Mouse (Mus musculus): Measurements from ENCODE around the gene Erc2. TPM values are rescaled to one million over a fixed set of nuclear protein-coding genes. Genes with fewer than 3 reads are reported as not detected.

Erc2 gene
- polyA plus RNA-seq, 1 experiment from 2014 or later = 5.7 TPM

DNA sequence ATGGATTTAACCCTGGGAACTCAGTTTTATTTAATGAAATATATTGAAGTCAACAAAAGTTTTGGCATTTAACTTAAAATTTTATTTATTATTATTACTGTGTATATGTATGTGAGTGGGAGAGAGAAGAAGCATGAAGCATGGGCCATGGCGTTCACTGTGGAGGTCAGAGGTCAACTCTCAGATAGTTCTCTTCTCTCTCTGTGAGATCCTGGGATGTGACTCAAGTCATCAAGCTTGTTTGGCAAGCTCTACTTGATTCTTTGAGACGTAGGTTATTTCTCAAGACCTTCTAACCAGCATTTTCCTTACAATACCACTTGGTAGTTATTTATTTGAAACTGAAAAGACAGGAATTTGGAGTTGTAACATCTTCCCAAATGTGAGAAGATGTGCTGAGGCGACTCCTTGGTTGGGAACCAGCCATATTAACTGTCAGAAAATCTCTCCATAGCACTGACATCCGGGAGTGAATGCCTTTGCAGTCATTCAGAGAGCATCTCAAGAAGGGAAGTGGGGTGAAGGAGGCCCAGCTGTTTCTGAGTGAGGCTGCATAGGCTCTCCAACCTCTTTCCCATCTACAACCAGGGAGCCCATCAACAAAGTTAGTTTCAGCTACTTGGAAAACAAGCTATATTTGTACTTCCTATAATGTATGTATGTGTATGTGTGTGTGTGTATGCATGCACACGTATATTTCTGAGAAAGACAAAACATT is 299.6 kb downstream of the Erc2 start:
- peaks cover 7% of the 10 kb centered on the region for H3K4me1 ChIP-seq (ENCODE audit: control insufficient read depth, insufficient read depth, low read length)
- DNase-seq (ENCODE audit: low spot score) (no peak), ATAC-seq (ENCODE audit: insufficient number of reproducible peaks, low FRiP score, low TSS enrichment, low read depth) (no peak)
- no peak overlapping the region for H3K4me2 ChIP-seq (ENCODE audit: low read depth, severe bottlenecking)
- H3K4me3 ChIP-seq (ENCODE audit: low read depth, low read length) = no peak overlapping the region
- H3K9me3 ChIP-seq (ENCODE audit: control insufficient read depth, low read length) = no peaks in the 10 kb centered on the region
- 88% methylated on average over 5 of the region's 5 CpGs for WGBS
- H3K36me3 ChIP-seq (ENCODE audit: control insufficient read depth, insufficient read depth, low read length) = no peaks in the 10 kb centered on the region
- H3K27me3 ChIP-seq (ENCODE audit: control insufficient read depth, insufficient read depth, low read length) = no peaks in the 10 kb centered on the region
- H3K27ac ChIP-seq (replicated peaks; ENCODE audit: low read depth, low read length) = no peak overlapping the region
- H3K9ac ChIP-seq (ENCODE audit: low read length) = no peak overlapping the region

GRCm38 (mm10) chr14:27927369-27927768 is 305.1 kb downstream of the Erc2 start:
- Histone ChIP-seq H3K4me2 (ENCODE audit: low read depth, severe bottlenecking) (no peak overlapping the region), H3K4me1 (ENCODE audit: control insufficient read depth, insufficient read depth, low read length) (no peaks in the 10 kb centered on the region), H3K9me3 (ENCODE audit: control insufficient read depth, low read length) (no peaks in the 10 kb centered on the region), H3K27me3 (ENCODE audit: control insufficient read depth, insufficient read depth, low read length) (no peaks in the 10 kb centered on the region), H3K4me3 (ENCODE audit: low read depth, low read length) (no peak overlapping the region), H3K36me3 (ENCODE audit: control insufficient read depth, insufficient read depth, low read length) (no peaks in the 10 kb centered on the region), H3K27ac (replicated peaks; ENCODE audit: low read depth, low read length) (no peak overlapping the region), H3K9ac (ENCODE audit: low read length) (no peak overlapping the region)
- no peak for ATAC-seq (ENCODE audit: insufficient number of reproducible peaks, low FRiP score, low TSS enrichment, low read depth)
- WGBS = 94% methylated on average over 3 of the region's 3 CpGs
- DNase-seq (ENCODE audit: low spot score) = peak; percentile 7

DNA sequence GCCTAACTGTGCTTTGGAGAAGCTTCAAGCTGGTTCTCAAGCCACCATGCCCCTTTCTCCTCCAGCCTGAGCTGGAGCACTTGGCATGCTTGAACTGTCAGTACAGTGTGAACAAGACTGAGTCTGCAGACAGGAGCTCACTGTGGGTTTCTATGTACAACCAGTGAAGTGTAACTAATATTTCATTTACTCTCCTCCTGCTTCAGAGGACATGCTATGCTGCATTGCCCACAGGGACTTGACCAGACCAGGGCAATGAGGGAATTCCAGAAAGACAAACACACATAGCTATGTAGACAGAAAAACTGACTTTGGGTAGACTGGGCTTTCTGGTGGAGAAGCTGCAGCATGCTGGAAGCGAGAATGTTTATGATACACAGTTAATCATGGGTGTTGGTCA is 311.3 kb downstream of the Erc2 start:
- H3K4me1 ChIP-seq (ENCODE audit: control insufficient read depth, insufficient read depth, low read length) = no peaks in the 10 kb centered on the region
- H3K4me3 ChIP-seq (ENCODE audit: low read depth, low read length) = no peak overlapping the region
- H3K36me3 ChIP-seq (ENCODE audit: control insufficient read depth, insufficient read depth, low read length) = no peaks in the 10 kb centered on the region
- no peak overlapping the region for H3K4me2 ChIP-seq (ENCODE audit: low read depth, severe bottlenecking)
- DNase-seq (ENCODE audit: low spot score) = no peak
- H3K9me3 ChIP-seq (ENCODE audit: control insufficient read depth, low read length) = no peaks in the 10 kb centered on the region
- H3K27ac ChIP-seq (replicated peaks; ENCODE audit: low read depth, low read length) = no peak overlapping the region
- 77% methylated on average over 1 of the region's 1 CpGs for WGBS
- H3K27me3 ChIP-seq (ENCODE audit: control insufficient read depth, insufficient read depth, low read length) = no peaks in the 10 kb centered on the region
- no peak for ATAC-seq (ENCODE audit: insufficient number of reproducible peaks, low FRiP score, low TSS enrichment, low read depth)
- H3K9ac ChIP-seq (ENCODE audit: low read length) = no peak overlapping the region

GRCm38 (mm10) chr14:27935714-27936113 is 313.5 kb downstream of the Erc2 start:
- H3K4me3 ChIP-seq (ENCODE audit: low read depth, low read length) = no peak overlapping the region
- 92% methylated on average over 3 of the region's 3 CpGs for WGBS
- no peak overlapping the region for H3K9ac ChIP-seq (ENCODE audit: low read length)
- no peaks in the 10 kb centered on the region for H3K9me3 ChIP-seq (ENCODE audit: control insufficient read depth, low read length)
- no peaks in the 10 kb centered on the region for H3K27me3 ChIP-seq (ENCODE audit: control insufficient read depth, insufficient read depth, low read length)
- H3K4me1 ChIP-seq (ENCODE audit: control insufficient read depth, insufficient read depth, low read length) = no peaks in the 10 kb centered on the region
- DNase-seq (ENCODE audit: low spot score) (no peak), ATAC-seq (ENCODE audit: insufficient number of reproducible peaks, low FRiP score, low TSS enrichment, low read depth) (no peak)
- no peak overlapping the region for H3K27ac ChIP-seq (replicated peaks; ENCODE audit: low read depth, low read length)
- H3K4me2 ChIP-seq (ENCODE audit: low read depth, severe bottlenecking) = no peak overlapping the region
- H3K36me3 ChIP-seq (ENCODE audit: control insufficient read depth, insufficient read depth, low read length) = no peaks in the 10 kb centered on the region

DNA sequence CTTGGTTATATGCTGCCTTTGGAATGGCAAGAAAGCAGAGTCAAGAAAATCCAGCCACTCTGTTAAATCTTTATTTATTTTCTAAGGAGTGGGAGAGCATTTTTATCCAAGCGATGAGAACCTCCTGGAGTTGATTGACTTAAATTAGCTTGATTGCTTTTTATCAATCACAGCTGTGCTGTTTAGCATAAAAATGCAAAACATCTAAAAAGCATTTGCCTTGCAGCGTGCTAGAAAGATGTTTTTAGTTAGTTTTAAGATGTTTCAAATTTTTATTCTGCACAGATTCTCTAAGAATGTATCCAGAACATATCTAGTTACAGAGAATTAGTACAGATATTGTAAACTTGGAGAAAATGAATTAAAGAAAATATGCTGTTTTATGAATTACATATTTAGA is 315.7 kb downstream of the Erc2 start:
- Histone ChIP-seq H3K9me3 (ENCODE audit: control insufficient read depth, low read length) (no peaks in the 10 kb centered on the region), H3K4me3 (ENCODE audit: low read depth, low read length) (no peak overlapping the region), H3K4me1 (ENCODE audit: control insufficient read depth, insufficient read depth, low read length) (no peaks in the 10 kb centered on the region), H3K27ac (replicated peaks; ENCODE audit: low read depth, low read length) (no peak overlapping the region), H3K36me3 (ENCODE audit: control insufficient read depth, insufficient read depth, low read length) (no peaks in the 10 kb centered on the region), H3K4me2 (ENCODE audit: low read depth, severe bottlenecking) (no peak overlapping the region), H3K9ac (ENCODE audit: low read length) (no peak overlapping the region), H3K27me3 (ENCODE audit: control insufficient read depth, insufficient read depth, low read length) (no peaks in the 10 kb centered on the region)
- no peak for DNase-seq (ENCODE audit: low spot score)
- WGBS = 41% methylated on average over 2 of the region's 2 CpGs
- ATAC-seq (ENCODE audit: insufficient number of reproducible peaks, low FRiP score, low TSS enrichment, low read depth) = no peak

DNA sequence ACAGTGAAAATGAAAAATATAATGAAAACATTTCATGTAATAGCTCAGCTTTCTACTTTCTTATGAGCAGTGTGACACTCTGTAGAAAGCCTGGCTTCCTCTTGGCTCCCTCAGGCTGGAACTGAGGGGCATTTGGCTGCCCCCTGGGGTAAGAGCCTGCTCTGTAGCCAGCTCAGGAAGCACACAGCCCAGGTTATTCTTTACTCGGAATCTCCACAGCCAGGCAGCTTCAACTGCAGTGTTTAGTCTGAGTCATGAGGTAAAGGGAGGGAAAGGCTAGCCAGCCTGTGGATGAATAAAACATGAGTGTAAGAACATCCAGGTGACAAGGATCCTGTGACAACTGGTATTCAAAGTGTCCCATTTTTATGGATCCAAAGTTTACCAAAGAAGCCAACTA is 323.0 kb downstream of the Erc2 start:
- Histone ChIP-seq H3K27ac (replicated peaks; ENCODE audit: low read depth, low read length) (no peak overlapping the region; the same call in 1 of the 2 replicates), H3K9me3 (ENCODE audit: control insufficient read depth, low read length) (no peaks in the 10 kb centered on the region), H3K9ac (ENCODE audit: low read length) (no peak overlapping the region), H3K4me1 (ENCODE audit: control insufficient read depth, insufficient read depth, low read length) (0 out of 2 replicates have a peak, but pooled peaks cover 6% of the 10 kb centered on the region), H3K36me3 (ENCODE audit: control insufficient read depth, insufficient read depth, low read length) (no peaks in the 10 kb centered on the region), H3K4me3 (ENCODE audit: low read depth, low read length) (no peak overlapping the region), H3K27me3 (ENCODE audit: control insufficient read depth, insufficient read depth, low read length) (no peaks in the 10 kb centered on the region), H3K4me2 (ENCODE audit: low read depth, severe bottlenecking) (no peak overlapping the region)
- DNase-seq (ENCODE audit: low spot score) (no peak), ATAC-seq (ENCODE audit: insufficient number of reproducible peaks, low FRiP score, low TSS enrichment, low read depth) (no peak)
- WGBS = 25% methylated on average over 1 of the region's 1 CpGs

- H3K4me2 ChIP-seq (ENCODE audit: low read depth, severe bottlenecking) = no peak overlapping the region
- H3K4me3 ChIP-seq (ENCODE audit: low read depth, low read length) = no peak overlapping the region
- no peaks in the 10 kb centered on the region for H3K36me3 ChIP-seq (ENCODE audit: control insufficient read depth, insufficient read depth, low read length)
- H3K9ac ChIP-seq (ENCODE audit: low read length) = no peak overlapping the region
- H3K27ac ChIP-seq (replicated peaks; ENCODE audit: low read depth, low read length) = no peak overlapping the region
- ATAC-seq (ENCODE audit: insufficient number of reproducible peaks, low FRiP score, low TSS enrichment, low read depth) (no peak), DNase-seq (ENCODE audit: low spot score) (no peak)
- H3K27me3 ChIP-seq (ENCODE audit: control insufficient read depth, insufficient read depth, low read length) = no peaks in the 10 kb centered on the region
- 87% methylated on average over 5 of the region's 5 CpGs for WGBS
- H3K4me1 ChIP-seq (ENCODE audit: control insufficient read depth, insufficient read depth, low read length) = 0 out of 2 replicates have a peak, but pooled peaks cover 6% of the 10 kb centered on the region
- H3K9me3 ChIP-seq (ENCODE audit: control insufficient read depth, low read length) = no peaks in the 10 kb centered on the region
Measured at GRCm38 (mm10) chr14:27946211-27946610, 324.0 kb downstream of the Erc2 start.

DNA sequence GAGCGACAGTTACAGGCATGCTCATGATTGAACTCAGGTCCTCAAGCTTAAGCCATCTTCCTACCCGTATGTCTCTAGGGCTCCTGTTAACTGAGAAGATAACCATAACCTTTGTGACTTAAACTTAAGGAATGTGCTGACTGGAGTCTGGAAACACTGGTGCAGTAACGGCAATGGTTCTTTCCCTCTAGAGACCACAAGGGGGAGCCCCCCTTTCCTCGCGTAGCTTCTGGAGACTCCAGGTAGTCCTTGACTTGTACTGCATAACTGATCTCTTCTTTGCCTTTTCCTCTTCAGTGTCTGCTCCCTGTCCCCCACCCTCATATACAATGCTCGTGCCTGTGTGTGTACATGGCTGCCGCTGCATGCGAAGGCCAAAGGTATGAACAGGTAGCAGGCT is 326.2 kb downstream of the Erc2 start:
- no peak for ATAC-seq (ENCODE audit: insufficient number of reproducible peaks, low FRiP score, low TSS enrichment, low read depth)
- no peaks in the 10 kb centered on the region for H3K27me3 ChIP-seq (ENCODE audit: control insufficient read depth, insufficient read depth, low read length)
- H3K9me3 ChIP-seq (ENCODE audit: control insufficient read depth, low read length) = no peaks in the 10 kb centered on the region
- 77% methylated on average over 8 of the region's 8 CpGs for WGBS
- H3K27ac ChIP-seq (replicated peaks; ENCODE audit: low read depth, low read length) = no peak overlapping the region
- no peak overlapping the region for H3K9ac ChIP-seq (ENCODE audit: low read length)
- no peak overlapping the region for H3K4me2 ChIP-seq (ENCODE audit: low read depth, severe bottlenecking)
- DNase-seq (ENCODE audit: low spot score) = peak; percentile 51
- no peak overlapping the region for H3K4me3 ChIP-seq (ENCODE audit: low read depth, low read length)
- H3K4me1 ChIP-seq (ENCODE audit: control insufficient read depth, insufficient read depth, low read length) = 0 out of 2 replicates have a peak, but pooled peaks cover 6% of the 10 kb centered on the region
- H3K36me3 ChIP-seq (ENCODE audit: control insufficient read depth, insufficient read depth, low read length) = no peaks in the 10 kb centered on the region

DNA sequence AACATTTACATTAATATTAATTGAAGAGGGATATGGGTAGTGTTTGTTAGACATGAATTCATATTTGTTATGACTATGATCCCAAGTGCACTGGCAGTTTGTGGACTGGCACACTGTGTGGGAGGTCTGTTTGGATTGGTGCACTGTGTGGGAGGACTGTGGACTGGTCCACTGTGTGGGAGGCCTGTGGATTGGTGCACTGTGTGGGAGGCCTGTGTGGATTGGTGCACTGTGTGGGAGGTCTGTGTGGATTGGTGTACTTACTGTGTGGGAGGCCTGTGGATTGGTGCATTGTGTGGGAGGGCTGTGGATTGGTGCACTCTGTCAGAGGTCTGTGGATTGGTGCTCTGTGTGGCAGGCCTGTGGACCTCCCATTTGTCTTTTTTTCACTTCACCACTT is 331.6 kb downstream of the Erc2 start:
- Histone ChIP-seq H3K9ac (ENCODE audit: low read length) (no peak overlapping the region), H3K4me3 (ENCODE audit: low read depth, low read length) (no peak overlapping the region), H3K27ac (replicated peaks; ENCODE audit: low read depth, low read length) (no peak overlapping the region), H3K4me1 (ENCODE audit: control insufficient read depth, insufficient read depth, low read length) (no peaks in the 10 kb centered on the region), H3K27me3 (ENCODE audit: control insufficient read depth, insufficient read depth, low read length) (no peaks in the 10 kb centered on the region), H3K4me2 (ENCODE audit: low read depth, severe bottlenecking) (no peak overlapping the region), H3K9me3 (ENCODE audit: control insufficient read depth, low read length) (no peaks in the 10 kb centered on the region), H3K36me3 (ENCODE audit: control insufficient read depth, insufficient read depth, low read length) (no peaks in the 10 kb centered on the region)
- ATAC-seq (ENCODE audit: insufficient number of reproducible peaks, low FRiP score, low TSS enrichment, low read depth) = no peak
- no peak for DNase-seq (ENCODE audit: low spot score)
